Mouse (Mus musculus): ENCODE results near the gene Cd2. TPM values are rescaled to one million over a fixed set of nuclear protein-coding genes. Genes with fewer than 3 reads are reported as not detected.

Gene Cd2
- polyA plus RNA-seq (2012; rRNA removed) = 0.57 and 3.8 TPM in 2 replicates

- Histone ChIP-seq H3K36me3 (ENCODE audit: control insufficient read depth, insufficient read depth, low read length) (no peaks in the 10 kb centered on the region), H3K4me3 (ENCODE audit: insufficient read depth, low read depth, low read length) (no peak within 1 kb of the TSS), H3K27me3 (replicated peaks; ENCODE audit: control insufficient read depth, insufficient read depth, low read length) (no peaks in the 10 kb centered on the region), H3K4me1 (ENCODE audit: control insufficient read depth, insufficient read depth, low read length) (no peaks in the 10 kb centered on the region), H3K27ac (ENCODE audit: insufficient read depth, low read depth, low read length) (no peak within 1 kb of the TSS)
- WGBS = 21% methylated on average over 4 of the region's 4 CpGs
- no peak for TF ChIP-seq POLR2A (IDR thresholded peaks at IDR 0.05; ENCODE audit: low read depth, low read length)
- no peak for TF ChIP-seq CTCF (conservative IDR thresholded peaks at IDR 0.05; ENCODE audit: insufficient read depth, insufficient read length, low read depth, low read length)
- DNase-seq = no peak
Measured at GRCm38 (mm10) chr3:101287911-101288311, at the start of gene Cd2. Cd2 (minus strand) TSS chr3:101287939.

DNA sequence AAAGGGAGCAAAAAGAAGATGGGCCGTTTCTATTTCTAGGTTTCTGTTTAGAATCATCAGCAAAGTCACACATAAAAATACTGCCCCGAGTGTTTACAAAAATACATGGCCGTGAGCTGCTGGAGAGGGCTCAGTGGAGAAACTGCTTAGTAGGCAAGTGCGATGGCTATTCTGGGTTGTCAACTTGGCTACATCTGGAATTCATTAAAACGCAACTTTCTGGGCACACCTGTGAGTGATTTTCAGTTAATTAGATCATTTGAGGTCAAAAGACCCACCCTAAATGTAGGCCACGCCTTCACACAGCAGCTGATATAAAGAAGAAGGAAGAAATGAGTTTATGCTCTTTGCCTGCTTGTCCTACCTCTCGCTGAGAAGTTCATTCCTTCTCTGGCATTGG lies 40.9 kb upstream of the Cd2 start:
- H3K27ac ChIP-seq (ENCODE audit: insufficient read depth, low read depth, low read length) = no peak overlapping the region
- DNase-seq = no peak
- H3K27me3 ChIP-seq (replicated peaks; ENCODE audit: control insufficient read depth, insufficient read depth, low read length) = no peaks in the 10 kb centered on the region
- WGBS = 86% methylated on average over 7 of the region's 7 CpGs
- TF ChIP-seq POLR2A (IDR thresholded peaks at IDR 0.05; ENCODE audit: low read depth, low read length) (no peak), CTCF (conservative IDR thresholded peaks at IDR 0.05; ENCODE audit: insufficient read depth, insufficient read length, low read depth, low read length) (no peak)
- H3K36me3 ChIP-seq (ENCODE audit: control insufficient read depth, insufficient read depth, low read length) = no peaks in the 10 kb centered on the region
- no peaks in the 10 kb centered on the region for H3K4me1 ChIP-seq (ENCODE audit: control insufficient read depth, insufficient read depth, low read length)
- no peak overlapping the region for H3K4me3 ChIP-seq (ENCODE audit: insufficient read depth, low read depth, low read length)

DNA sequence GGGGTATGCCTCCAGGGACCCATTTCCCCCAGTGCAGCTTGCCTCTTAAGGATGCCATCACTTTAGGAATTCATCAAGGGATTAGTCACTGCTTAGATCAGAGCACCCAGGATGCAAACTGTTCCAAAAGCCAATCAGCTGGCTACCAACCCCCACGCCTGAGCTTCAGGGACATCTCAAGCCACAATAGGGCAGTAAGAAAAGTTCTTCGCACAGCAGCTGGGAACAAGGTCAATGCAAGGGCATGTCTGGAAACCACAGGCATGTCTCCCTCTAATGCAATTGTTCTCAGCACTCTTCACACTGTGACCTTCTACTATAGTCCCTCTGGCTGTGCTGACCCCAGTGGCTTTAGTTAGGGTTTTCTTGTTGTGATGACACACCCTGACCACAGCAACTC lies 39.5 kb upstream of the Cd2 start:
- H3K36me3 ChIP-seq (ENCODE audit: control insufficient read depth, insufficient read depth, low read length) = no peaks in the 10 kb centered on the region
- no peak for TF ChIP-seq CTCF (conservative IDR thresholded peaks at IDR 0.05; ENCODE audit: insufficient read depth, insufficient read length, low read depth, low read length)
- no peak for TF ChIP-seq POLR2A (IDR thresholded peaks at IDR 0.05; ENCODE audit: low read depth, low read length)
- 77% methylated on average over 2 of the region's 2 CpGs for WGBS
- H3K27ac ChIP-seq (ENCODE audit: insufficient read depth, low read depth, low read length) = no peak overlapping the region
- no peak for DNase-seq
- H3K4me1 ChIP-seq (ENCODE audit: control insufficient read depth, insufficient read depth, low read length) = no peaks in the 10 kb centered on the region
- no peak overlapping the region for H3K4me3 ChIP-seq (ENCODE audit: insufficient read depth, low read depth, low read length)
- no peaks in the 10 kb centered on the region for H3K27me3 ChIP-seq (replicated peaks; ENCODE audit: control insufficient read depth, insufficient read depth, low read length)

DNA sequence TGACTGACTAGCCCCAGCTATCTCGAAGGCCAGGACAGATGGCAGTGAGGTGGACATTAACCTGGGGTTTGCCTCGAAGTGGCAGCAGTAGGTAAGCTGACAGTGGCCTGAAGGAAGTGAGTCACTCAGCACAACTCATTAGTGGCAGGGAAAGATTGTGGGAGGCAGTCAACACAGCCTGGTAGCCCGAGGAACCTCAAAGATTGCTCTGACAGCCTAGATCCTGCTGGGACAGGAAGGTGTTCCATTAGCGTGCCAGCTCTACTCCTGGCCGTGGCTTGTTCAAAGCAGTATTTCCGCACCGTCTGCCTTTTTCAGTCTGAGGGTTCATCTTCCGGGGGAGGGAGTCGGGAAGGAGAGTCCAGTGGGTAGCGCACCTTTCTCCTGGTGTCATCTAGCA lies 34.7 kb upstream of the Cd2 start:
- DNase-seq = no peak
- H3K36me3 ChIP-seq (ENCODE audit: control insufficient read depth, insufficient read depth, low read length) = no peaks in the 10 kb centered on the region
- WGBS = 58% methylated on average over 10 of the region's 10 CpGs
- no peaks in the 10 kb centered on the region for H3K27me3 ChIP-seq (replicated peaks; ENCODE audit: control insufficient read depth, insufficient read depth, low read length)
- TF ChIP-seq CTCF (conservative IDR thresholded peaks at IDR 0.05; ENCODE audit: insufficient read depth, insufficient read length, low read depth, low read length) (no peak), POLR2A (IDR thresholded peaks at IDR 0.05; ENCODE audit: low read depth, low read length) (no peak)
- H3K27ac ChIP-seq (ENCODE audit: insufficient read depth, low read depth, low read length) = no peak overlapping the region
- no peaks in the 10 kb centered on the region for H3K4me1 ChIP-seq (ENCODE audit: control insufficient read depth, insufficient read depth, low read length)
- no peak overlapping the region for H3K4me3 ChIP-seq (ENCODE audit: insufficient read depth, low read depth, low read length)

GRCm38 (mm10) chr3:101320874-101321273 lies 33.1 kb upstream of the Cd2 start:
- WGBS = 49% methylated on average over 7 of the region's 7 CpGs

GRCm38 (mm10) chr3:101318516-101319170 lies 30.9 kb upstream of the Cd2 start:
- TF ChIP-seq CTCF (conservative IDR thresholded peaks at IDR 0.05; ENCODE audit: insufficient read depth, insufficient read length, low read depth, low read length) (no peak), POLR2A (IDR thresholded peaks at IDR 0.05; ENCODE audit: low read depth, low read length) (no peak)
- H3K27me3 ChIP-seq (replicated peaks; ENCODE audit: control insufficient read depth, insufficient read depth, low read length) = no peaks in the 10 kb centered on the region
- no peaks in the 10 kb centered on the region for H3K36me3 ChIP-seq (ENCODE audit: control insufficient read depth, insufficient read depth, low read length)
- peak; percentile 7 for DNase-seq
- WGBS = 81% methylated on average over 6 of the region's 6 CpGs
- no peak overlapping the region for H3K27ac ChIP-seq (ENCODE audit: insufficient read depth, low read depth, low read length)
- H3K4me1 ChIP-seq (ENCODE audit: control insufficient read depth, insufficient read depth, low read length) = no peaks in the 10 kb centered on the region
- H3K4me3 ChIP-seq (ENCODE audit: insufficient read depth, low read depth, low read length) = no peak overlapping the region

More at GRCm38 (mm10) chr3:101320874-101321273, 33.1 kb upstream of the Cd2 start:
- no peak overlapping the region for H3K27ac ChIP-seq (ENCODE audit: insufficient read depth, low read depth, low read length)
- no peaks in the 10 kb centered on the region for H3K4me1 ChIP-seq (ENCODE audit: control insufficient read depth, insufficient read depth, low read length)
- no peaks in the 10 kb centered on the region for H3K36me3 ChIP-seq (ENCODE audit: control insufficient read depth, insufficient read depth, low read length)
- H3K4me3 ChIP-seq (ENCODE audit: insufficient read depth, low read depth, low read length) = no peak overlapping the region
- DNase-seq = no peak
- H3K27me3 ChIP-seq (replicated peaks; ENCODE audit: control insufficient read depth, insufficient read depth, low read length) = no peaks in the 10 kb centered on the region
- no peak for TF ChIP-seq POLR2A (IDR thresholded peaks at IDR 0.05; ENCODE audit: low read depth, low read length)
- TF ChIP-seq CTCF (conservative IDR thresholded peaks at IDR 0.05; ENCODE audit: insufficient read depth, insufficient read length, low read depth, low read length) = no peak

DNA sequence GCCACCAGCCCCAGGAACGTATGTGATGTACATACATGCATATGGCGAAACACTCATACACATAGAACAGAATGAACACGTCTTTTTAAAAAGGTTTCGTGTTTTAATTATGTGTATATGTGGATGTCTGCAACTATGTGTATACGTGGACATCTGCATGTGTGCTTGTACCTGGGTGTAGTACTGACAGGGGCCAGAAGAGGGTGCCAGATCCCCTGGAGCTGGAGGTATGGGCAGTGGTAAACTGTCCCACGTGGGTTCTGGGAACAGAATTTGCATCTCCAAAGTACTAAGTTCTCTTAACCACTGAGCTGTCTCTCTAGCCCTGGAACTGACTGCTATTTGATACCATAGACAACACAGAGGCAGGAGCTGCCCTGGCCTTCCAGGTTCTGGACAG lies 30.4 kb upstream of the Cd2 start:
- Histone ChIP-seq H3K4me1 (ENCODE audit: control insufficient read depth, insufficient read depth, low read length) (no peaks in the 10 kb centered on the region), H3K27ac (ENCODE audit: insufficient read depth, low read depth, low read length) (no peak overlapping the region), H3K4me3 (ENCODE audit: insufficient read depth, low read depth, low read length) (no peak overlapping the region), H3K27me3 (replicated peaks; ENCODE audit: control insufficient read depth, insufficient read depth, low read length) (no peaks in the 10 kb centered on the region), H3K36me3 (ENCODE audit: control insufficient read depth, insufficient read depth, low read length) (no peaks in the 10 kb centered on the region)
- TF ChIP-seq POLR2A (IDR thresholded peaks at IDR 0.05; ENCODE audit: low read depth, low read length) = no peak
- peak; percentile 52; the same call in 1 of the 2 replicates for TF ChIP-seq CTCF (conservative IDR thresholded peaks at IDR 0.05; ENCODE audit: insufficient read depth, insufficient read length, low read depth, low read length)
- DNase-seq = peak; percentile 37
- 77% methylated on average over 6 of the region's 6 CpGs for WGBS
